31 mouse cellular contexts compared by ENCODE assay signal in the genomic region with DNA sequence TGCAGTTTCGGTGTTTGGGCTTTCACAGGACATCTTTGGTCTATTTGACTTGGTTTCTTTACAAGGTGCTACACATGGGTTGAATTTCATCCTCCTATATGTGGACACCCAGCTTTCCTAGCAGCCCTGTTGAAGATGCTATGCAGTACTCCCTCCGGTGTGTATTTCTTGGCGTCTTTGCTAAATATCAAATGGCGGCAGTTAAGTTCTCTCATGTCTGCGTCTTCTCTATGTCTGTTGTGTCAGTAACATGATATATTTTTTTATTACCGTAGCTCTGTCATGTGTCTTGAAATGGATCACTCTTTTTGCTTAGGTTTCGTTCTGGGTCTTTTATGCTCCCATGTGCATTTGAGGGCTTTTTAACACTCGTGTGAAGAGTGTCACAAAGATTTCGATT. TPM values are rescaled to one million over a fixed set of nuclear protein-coding genes. Genes with fewer than 3 reads are reported as not detected.
"Had no signal": no experiment of that assay in that cellular context is flagged by ENCODE, and none has a peak within 500 bp of the region (broad histone marks: within the 10 kb centered on the region; RNA-seq: fewer than 3 reads in every experiment).

No protein-coding gene starts in this region.

- H3K4me3 ChIP-seq: limb, embryonic 10.5 days; limb, embryonic 12.5 days; limb, embryonic 13.5 days; limb, embryonic 15.5 days; liver, embryonic 12.5 days; liver, embryonic 13.5 days; liver, embryonic 15.5 days; lung, embryonic 15.5 days; megakaryocyte, embryonic 14.5 days; midbrain, embryonic 10.5 days; midbrain, embryonic 12.5 days; midbrain, embryonic 15.5 days; myocyte; neural tube, embryonic 12.5 days; neural tube, embryonic 13.5 days had no signal

- H3K9ac ChIP-seq: limb, embryonic 12.5 days; limb, embryonic 13.5 days; limb, embryonic 15.5 days; liver, embryonic 12.5 days; liver, embryonic 13.5 days; liver, embryonic 14.5 days; liver, embryonic 15.5 days; liver, postnatal 0 days; lung, embryonic 14.5 days; lung, embryonic 15.5 days; midbrain, embryonic 12.5 days; midbrain, embryonic 15.5 days; neural tube, embryonic 12.5 days; neural tube, embryonic 13.5 days had no signal

- H3K9me3 ChIP-seq: limb, embryonic 10.5 days; limb, embryonic 12.5 days; limb, embryonic 13.5 days; limb, embryonic 15.5 days; liver, embryonic 12.5 days; liver, embryonic 13.5 days; liver, embryonic 15.5 days; lung, embryonic 15.5 days; midbrain, embryonic 10.5 days; midbrain, embryonic 12.5 days; midbrain, embryonic 15.5 days; neural tube, embryonic 12.5 days; neural tube, embryonic 13.5 days had no signal

- H3K27me3 ChIP-seq: limb, embryonic 12.5 days; limb, embryonic 13.5 days; limb, embryonic 15.5 days; liver, embryonic 12.5 days; liver, embryonic 13.5 days; liver, embryonic 15.5 days; lung, embryonic 15.5 days; midbrain, embryonic 12.5 days; midbrain, embryonic 15.5 days; neural tube, embryonic 12.5 days; neural tube, embryonic 13.5 days had no signal

- H3K36me3 ChIP-seq: limb, embryonic 10.5 days; limb, embryonic 12.5 days; limb, embryonic 13.5 days; limb, embryonic 15.5 days; liver, embryonic 12.5 days; liver, embryonic 13.5 days; liver, embryonic 15.5 days; lung, embryonic 15.5 days; midbrain, embryonic 10.5 days; midbrain, embryonic 12.5 days; midbrain, embryonic 15.5 days; neural tube, embryonic 12.5 days; neural tube, embryonic 13.5 days had no signal

- H3K4me1 ChIP-seq: limb, embryonic 10.5 days; limb, embryonic 12.5 days; limb, embryonic 13.5 days; limb, embryonic 15.5 days; liver, embryonic 12.5 days; liver, embryonic 13.5 days; liver, embryonic 15.5 days; lung, embryonic 15.5 days; midbrain, embryonic 10.5 days; midbrain, embryonic 12.5 days; midbrain, embryonic 15.5 days; neural tube, embryonic 12.5 days; neural tube, embryonic 13.5 days had no signal

- ATAC-seq: liver, embryonic 12.5 days; liver, postnatal 0 days; lung, postnatal 0 days; midbrain, embryonic 15.5 days; midbrain, embryonic 16.5 days had no signal

- H3K4me2 ChIP-seq: limb, embryonic 12.5 days; limb, embryonic 13.5 days; limb, embryonic 15.5 days; liver, embryonic 11.5 days; liver, embryonic 12.5 days; liver, embryonic 13.5 days; liver, embryonic 15.5 days; lung, embryonic 14.5 days; lung, embryonic 15.5 days; midbrain, embryonic 12.5 days; midbrain, embryonic 15.5 days; neural tube, embryonic 12.5 days; neural tube, embryonic 13.5 days had no signal

- H3K27ac ChIP-seq: limb, embryonic 10.5 days; limb, embryonic 12.5 days; limb, embryonic 13.5 days; limb, embryonic 15.5 days; liver, embryonic 12.5 days; liver, embryonic 13.5 days; liver, embryonic 14.5 days; liver, embryonic 15.5 days; lung, embryonic 15.5 days; macrophage; midbrain, embryonic 10.5 days; midbrain, embryonic 12.5 days; midbrain, embryonic 15.5 days; neural tube, embryonic 12.5 days; neural tube, embryonic 13.5 days had no signal

- DNase-seq: left cerebral cortex, postnatal 4 days; liver; liver, embryonic 13.5 days; liver, postnatal 0 days; lung, adult 18-20 months; lung, adult 2 months; lung, embryonic 14.5 days; lung, postnatal 10 days; lung, postnatal 14 days; lung, postnatal 36 days; lung, postnatal 4 days; midbrain, embryonic 14.5 days had no signal

RNA-seq across cellular contexts. Expression of a gene that starts 34.5 kb away (rescaled TPM):
- polyA plus RNA-seq: lung, adult 2 months had no signal
